Mouse (Mus musculus) stomach, adult 2 months (tissue): ENCODE measurements around the gene Arhgap21. TPM values are rescaled to one million over a fixed set of nuclear protein-coding genes. Genes with fewer than 3 reads are reported as not detected.

Source experiments
- polyA plus RNA-seq: library from polyadenylated mRNA; depleted of rRNA; stranded (reverse); fragments of >200 nt; gene quantifications from 2 replicates; pipeline ENCODE4 v1.2.3, GENCODE M21; 2012; rRNA removed

The Arhgap21 gene
- 2.8 and 7.1 TPM in 2 replicates for polyA plus RNA-seq

GRCm38 (mm10) chr2:20968441-20969200 is at the start of gene Arhgap21:
Arhgap21 (minus strand) TSS chr2:20968881.

Other genes with a start within 250 kb of the Arhgap21 start
- not detected in 2 replicates for gene Enkur, start 236.5 kb upstream of the Arhgap21 start, polyA plus RNA-seq
- gene Thnsl1, start 236.8 kb upstream of the Arhgap21 start, polyA plus RNA-seq: 1.1 and 1.5 TPM in 2 replicates